Mouse (Mus musculus): ENCODE measurements around the gene Gm14226.

DNA sequence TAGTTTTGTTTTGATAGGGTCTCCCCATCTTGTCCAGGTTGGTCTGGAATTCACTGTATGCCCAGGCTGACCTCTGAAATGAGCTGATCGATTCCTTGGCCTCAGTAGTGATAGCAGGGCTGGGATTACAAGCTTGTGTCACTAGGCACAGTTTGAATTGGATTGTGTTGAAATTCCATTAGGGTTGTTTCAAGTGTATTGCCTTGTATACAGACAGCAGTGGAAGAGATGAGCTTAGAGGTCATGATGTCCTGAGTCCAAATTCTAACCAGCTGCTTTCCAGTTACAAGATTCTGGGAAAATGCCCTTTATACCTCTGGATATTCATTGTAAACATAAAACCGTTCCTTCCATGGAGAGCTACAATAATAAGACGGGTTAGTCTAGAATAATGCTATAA lies 55.3 kb downstream of the Gm14226 start:
- no peak for TF ChIP-seq CTCF (IDR thresholded peaks at IDR 0.05; ENCODE audit: low read depth, low read length)
- no peak for TF ChIP-seq EP300 (IDR thresholded peaks at IDR 0.05; ENCODE audit: insufficient read depth, low read depth, low read length)

All from ES-Bruce4 (cell line).